Mouse (Mus musculus): ENCODE measurements at regions not wholly inside any gene's neighbourhood (a gene's known extent, or its start where the extent isn't known, plus 50 kb on each side); places are given as distances from the start of the nearest gene placed in this dataset.

DNA sequence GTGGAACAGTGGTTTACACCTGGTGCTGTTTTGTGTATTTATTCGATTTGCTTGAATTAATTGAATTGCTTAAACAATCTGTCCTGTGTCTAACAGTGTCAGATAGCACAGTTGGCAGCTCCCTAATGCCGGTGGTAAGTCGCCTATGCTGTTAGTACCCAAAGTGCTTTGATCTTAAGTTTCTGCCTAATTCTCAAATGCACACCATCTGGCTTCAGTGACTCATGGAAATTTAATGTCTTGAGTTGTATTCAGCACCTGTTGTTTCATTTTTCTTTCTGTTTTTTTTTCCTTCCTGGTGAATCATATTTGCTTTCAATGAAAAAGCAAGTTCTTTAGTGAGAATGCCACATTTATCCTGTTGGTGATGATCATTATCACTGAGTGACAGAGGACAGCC, 201.7 kb upstream of the Nrip1 start:
- TF ChIP-seq POLR2A (IDR thresholded peaks at IDR 0.05; ENCODE audit: borderline replicate concordance, insufficient read depth, low read length) = no peak
- TF ChIP-seq CTCF (IDR thresholded peaks at IDR 0.05; ENCODE audit: borderline replicate concordance, insufficient read depth, low read depth, low read length) = no peak

Measured in cerebellum, adult 2 months (tissue).